Mouse (Mus musculus) heart, postnatal 4 days (tissue): ENCODE results near the gene Mov10. TPM values are rescaled to one million over a fixed set of nuclear protein-coding genes. Genes with fewer than 3 reads are reported as not detected.
"Not testable (repeated sequence)": the region's sequence is repeated elsewhere in the genome, so short reads cannot be mapped to it uniquely, and the experiment has no call there.

ENCODE experiments used
- DNase-seq: peaks from one replicate; pipeline ENCODE4 v3.0.0; 2021
- total RNA-seq, 2 experiments: library from RNA; stranded (reverse); gene quantifications; 2 replicates each; pipeline ENCODE4 v1.2.3; 2021

Gene Mov10
- total RNA-seq = 10 to 100 TPM; 17.1 to 17.2 TPM

DNA sequence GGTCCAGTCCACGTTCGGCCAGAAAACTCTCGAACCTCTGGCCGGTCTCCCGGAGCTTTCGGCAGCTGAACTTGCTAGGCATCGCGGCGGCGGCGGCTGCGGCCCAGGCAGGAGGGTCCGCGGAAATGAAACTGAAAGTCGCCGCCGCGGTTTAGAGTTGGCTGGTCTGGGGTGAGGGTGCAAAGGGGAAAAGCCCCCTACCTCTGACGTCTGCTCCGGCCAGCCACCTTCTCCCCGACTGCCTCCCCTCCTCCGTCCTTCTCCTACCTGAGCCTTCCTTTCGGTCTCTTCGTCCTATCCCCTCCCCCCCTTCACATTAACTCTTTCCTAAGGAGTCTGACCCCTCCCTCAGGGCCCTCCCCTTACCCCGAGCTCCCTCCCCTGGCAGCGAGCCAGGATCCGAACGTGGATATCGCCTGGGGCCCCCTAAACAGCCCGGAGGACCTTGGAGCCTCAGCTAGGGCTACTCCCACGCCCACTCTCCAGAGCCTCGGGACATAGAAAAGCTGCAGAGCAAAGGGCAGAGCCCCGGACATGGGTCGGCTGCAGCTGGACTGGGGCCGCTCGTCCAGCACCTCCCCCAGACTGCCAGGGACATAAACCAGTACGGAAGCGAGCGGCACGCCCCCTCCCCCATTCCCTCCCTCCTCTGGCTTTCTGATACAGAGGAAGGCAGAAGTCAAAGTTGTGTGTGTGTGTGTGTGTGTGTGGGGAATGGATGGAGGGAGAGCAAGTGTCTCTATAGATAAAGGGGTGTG lies at the start of gene Mov10:
TSS of gene Mov10 (minus strand) at position 573 of the 758 bp plus-strand sequence.
- peak; percentile 82 for DNase-seq

DNA sequence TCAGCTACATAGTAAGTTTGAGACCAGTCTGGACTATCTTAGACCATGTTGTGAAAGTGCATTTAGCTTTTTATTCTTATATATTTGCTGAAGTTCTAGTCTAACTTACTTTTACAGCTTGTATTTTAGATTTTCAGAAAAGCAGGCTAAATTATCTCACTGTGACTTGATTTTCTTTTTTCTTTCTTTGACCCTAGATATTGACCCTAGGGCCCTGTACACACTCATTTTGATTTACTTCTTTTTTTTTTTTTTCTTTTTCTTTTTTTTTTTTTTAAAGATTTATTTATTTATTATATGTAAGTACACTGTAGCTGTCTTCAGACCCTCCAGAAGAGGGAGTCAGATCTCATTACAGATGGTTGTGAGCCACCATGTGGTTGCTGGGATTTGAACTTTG lies 48.3 kb upstream of the Mov10 start:
- DNase-seq = not testable (repeated sequence)

- DNase-seq = no peak
These were observed 47.0 kb upstream of the Mov10 start for GRCm38 (mm10) chr3:104865341-104865788.

- peak; percentile 91 for DNase-seq
These were observed 46.4 kb upstream of the Mov10 start for GRCm38 (mm10) chr3:104864651-104865340.

DNA sequence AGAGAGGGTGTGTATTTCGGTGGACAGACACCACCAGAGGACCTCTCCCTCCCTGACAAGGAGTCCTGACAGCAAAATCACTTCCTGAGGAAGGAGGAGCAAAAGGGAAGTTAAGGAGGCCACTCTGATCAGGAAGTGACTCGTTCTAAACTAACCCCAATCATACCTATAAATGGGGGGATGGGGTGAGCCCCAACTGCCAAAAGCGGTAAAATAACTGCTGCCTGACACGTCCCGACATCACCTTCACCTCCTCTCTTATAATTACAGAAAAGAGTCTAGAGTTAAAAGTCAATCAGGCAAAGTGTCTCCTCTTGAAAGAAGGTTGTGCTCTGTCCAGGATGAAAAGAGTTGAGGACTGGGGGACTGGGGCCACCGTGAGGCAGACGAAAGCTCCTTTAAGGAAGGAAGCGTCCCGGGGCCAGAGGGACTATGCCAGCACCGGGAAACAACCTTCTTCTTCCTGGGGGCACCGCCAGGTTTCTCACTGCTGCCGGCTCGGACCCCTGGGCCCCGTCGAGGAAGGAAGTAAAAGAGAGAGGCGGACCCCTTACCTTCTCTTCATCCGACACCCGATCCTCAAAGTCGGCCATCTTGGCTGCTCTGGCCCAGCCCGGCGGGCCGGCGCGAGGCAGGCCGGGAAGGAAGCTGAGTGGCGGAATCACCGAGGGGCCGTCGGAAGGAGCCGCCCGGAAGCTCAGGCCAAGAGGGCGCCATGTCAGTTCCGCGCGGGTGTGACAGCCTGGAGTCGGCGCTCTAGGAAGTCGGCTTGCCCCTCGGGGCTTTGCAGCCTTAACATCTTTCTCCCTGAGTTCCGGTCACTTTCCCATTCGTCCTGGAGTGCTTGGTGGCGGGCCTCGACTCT lies 45.7 kb upstream of the Mov10 start, which contains the start of the genes St7l and Capza1:
TSS of gene St7l (plus strand) at position 220 of the 865 bp plus-strand sequence.
TSS of gene Capza1 (minus strand) at position 720 of the 865 bp plus-strand sequence.
- peak; percentile 93 for DNase-seq

DNA sequence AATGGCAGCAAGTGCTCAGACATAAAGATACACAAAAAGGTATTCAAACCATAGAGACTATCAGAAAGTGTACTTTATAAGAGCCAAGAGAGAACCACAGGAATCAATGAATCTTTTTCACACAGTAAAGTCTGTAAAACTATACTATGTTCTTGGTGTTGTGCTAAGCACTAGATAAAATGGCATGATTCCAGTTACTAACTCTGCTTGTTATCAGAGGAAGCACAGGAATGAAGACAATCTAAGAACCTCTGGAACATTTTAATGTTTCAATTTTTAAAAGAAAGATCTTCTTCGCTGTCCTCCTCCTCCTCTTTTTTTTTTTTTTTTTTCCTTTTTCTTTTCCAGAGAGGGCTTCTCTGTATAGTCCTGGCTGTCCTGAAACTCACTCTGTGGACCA lies 40.2 kb upstream of the Mov10 start:
- DNase-seq = no peak

DNA sequence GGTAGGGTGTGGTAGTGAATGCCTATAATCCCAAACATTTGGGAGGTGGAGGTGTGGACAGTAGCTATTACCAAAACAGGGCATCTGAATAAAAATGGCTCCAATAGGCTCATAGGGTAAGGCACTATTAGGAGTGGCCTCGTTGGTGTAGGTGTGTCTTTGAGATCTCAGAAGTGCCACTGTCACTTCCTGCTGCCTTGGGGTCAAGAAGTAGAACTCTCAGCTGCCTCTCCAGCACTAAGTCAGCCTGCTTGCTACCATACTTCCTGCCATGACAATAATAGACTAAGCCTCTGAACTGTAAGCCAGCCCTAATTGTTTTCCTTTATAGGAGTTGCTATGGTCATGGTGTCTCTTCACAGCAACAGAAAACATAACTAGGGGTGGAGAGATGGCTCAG lies 37.7 kb upstream of the Mov10 start:
- no peak for DNase-seq

DNA sequence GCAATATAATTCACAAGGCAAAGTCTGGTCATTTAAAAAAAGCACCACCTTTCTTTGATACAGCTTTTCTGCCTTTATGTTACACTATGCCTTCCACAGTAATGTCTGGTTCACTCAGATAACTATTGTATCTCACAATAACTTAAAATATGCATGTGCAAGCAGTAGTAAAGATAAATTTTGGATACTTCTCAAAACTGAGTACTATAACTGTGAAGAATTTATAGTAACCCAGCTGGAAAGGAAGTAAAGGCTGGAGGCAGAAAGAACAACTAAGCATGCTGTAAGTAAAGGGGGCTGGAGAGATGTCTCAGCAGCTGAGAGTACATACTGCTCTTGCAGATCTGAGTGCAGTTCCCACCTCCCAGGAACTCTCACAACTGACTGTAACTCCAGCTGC lies 36.5 kb upstream of the Mov10 start:
- no peak for DNase-seq

DNA sequence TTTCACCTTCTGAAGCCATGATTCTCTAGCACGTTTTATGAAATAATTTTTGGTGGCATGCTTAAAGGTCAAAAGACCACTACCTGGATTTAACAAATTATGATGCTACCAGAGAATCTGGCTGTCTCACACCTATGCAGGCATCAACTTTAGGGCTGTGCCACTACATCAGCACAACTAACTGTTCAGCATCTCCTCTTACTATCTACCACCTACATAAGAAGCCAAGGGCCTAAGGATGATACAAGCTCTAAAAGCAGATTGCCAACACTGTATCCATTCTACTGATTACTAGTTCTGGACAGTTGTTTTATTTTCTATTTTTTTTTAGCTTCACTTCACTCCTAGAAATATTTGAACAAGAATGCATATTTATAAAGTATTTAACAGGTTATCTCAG lies 36.1 kb upstream of the Mov10 start:
- DNase-seq = no peak

DNA sequence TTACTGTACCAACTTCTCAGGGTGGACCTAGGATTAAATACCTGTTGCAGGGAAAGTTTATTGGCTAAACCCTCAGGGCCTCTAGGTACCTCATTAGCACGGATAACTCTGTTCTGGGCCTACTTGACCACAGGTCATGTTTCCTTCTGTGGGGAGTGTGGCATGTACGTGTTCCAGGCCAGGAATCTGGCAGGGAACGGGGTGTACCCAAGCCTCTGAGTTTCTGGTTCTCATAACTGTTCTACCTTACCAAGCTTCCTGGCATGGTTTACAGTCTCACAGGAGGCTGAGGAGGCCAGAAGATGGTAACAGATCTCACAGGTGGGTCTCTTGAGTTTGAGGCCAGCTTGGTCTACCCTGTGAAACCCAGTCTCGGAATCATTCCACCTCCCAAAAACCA lies 28.2 kb upstream of the Mov10 start:
- DNase-seq = no peak

DNA sequence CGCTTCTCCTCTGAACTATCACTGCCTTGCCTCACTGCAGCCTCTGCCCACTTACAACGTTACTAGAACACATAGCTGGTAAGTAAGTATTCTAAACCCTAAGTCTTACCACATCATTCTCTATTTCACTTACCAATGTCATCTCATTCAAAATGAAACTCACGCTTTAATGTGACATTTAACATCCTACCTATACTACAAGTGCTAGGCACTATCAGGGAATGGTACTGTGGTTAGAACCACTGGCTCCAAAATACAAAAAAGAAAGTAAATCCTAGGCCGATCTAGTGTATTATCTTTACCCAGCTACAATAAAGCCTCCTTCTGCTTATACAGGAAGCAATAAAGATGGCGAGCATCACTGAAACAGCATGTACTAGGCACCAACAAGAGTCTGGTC lies 22.7 kb upstream of the Mov10 start:
- no peak for DNase-seq

- no peak for DNase-seq
These were observed 17.4 kb upstream of the Mov10 start for GRCm38 (mm10) chr3:104835797-104836196.

GRCm38 (mm10) chr3:104822413-104822812 lies 4.0 kb upstream of the Mov10 start:
- no peak for DNase-seq

DNA sequence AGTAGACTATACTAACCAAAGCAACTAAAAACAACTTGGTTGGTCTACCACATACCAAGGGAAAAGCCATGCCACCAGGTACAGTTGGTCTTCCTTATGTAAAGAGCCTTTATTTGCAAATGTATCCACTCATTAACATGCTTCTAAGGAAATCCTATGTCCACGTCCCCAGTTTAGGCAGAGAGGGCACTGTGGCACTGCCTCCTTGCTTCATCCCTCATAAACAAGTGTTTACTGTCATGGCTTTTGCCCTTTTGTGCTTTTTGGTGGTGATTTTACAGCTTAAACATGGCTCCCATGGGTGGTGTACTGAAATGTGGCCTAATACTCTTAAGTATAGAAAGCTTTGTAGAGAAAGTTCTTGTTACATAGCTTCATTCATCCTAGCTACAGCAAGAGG lies 2.1 kb upstream of the Mov10 start:
- no peak for DNase-seq

DNA sequence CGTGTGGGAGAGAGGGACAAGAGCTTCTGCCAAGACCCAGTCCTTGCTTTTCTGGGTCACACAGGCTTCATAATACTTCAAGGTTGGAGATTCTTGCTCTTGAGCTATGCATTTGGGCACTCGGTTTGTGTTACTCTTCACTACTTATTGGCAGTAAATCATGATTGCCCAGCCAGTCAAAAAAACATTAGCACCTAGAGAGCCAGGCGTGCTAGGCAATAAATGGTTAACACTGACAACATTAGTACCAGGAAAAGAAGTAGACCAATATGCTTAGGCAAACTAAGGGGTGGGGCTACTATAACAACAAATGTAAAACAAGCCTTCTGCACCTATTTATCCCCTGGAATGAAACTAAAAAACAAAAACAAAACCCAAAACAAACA lies 379 bp upstream of the Mov10 start:
- no peak for DNase-seq

- peak; percentile 75 for DNase-seq
These were observed 827 bp downstream of the Mov10 start for GRCm38 (mm10) chr3:104817481-104817990.

GRCm38 (mm10) chr3:104816130-104816529 lies 2.2 kb downstream of the Mov10 start:
- no peak for DNase-seq

GRCm38 (mm10) chr3:104815346-104815745 lies 3.0 kb downstream of the Mov10 start:
- DNase-seq = no peak

GRCm38 (mm10) chr3:104814746-104815145 lies 3.6 kb downstream of the Mov10 start:
- DNase-seq = no peak

GRCm38 (mm10) chr3:104813227-104813626 lies 5.1 kb downstream of the Mov10 start:
- not testable (repeated sequence) for DNase-seq

- no peak for DNase-seq
These were observed 6.1 kb downstream of the Mov10 start for GRCm38 (mm10) chr3:104812254-104812653.

DNA sequence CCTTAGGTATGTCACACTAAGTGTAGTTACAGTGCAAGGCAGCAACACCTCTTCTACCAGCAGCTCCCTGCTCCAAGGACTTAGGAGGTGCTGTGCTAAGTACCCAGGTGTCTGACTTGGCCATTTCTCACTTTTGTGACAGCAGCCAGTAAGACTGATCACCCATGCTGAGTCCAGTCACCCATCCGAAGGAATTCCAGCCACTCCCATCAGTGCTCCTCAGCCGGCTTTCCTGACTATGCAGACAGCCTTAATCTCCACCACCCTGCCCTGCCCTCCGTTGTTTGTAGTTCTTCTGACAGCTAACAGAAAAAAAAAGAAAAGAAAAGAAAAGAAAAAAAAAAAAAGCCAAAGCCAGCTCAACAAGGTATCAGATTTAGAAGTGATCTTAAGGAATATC lies 6.6 kb downstream of the Mov10 start:
- DNase-seq = no peak

- peak; percentile 66 for DNase-seq
These were observed 12.8 kb downstream of the Mov10 start for GRCm38 (mm10) chr3:104805539-104805938.
